Mouse (Mus musculus) T-helper 17 cell (primary cell): ENCODE results near the gene Tmem11.

Experiments
- in situ Hi-C, 2 experiments: fragments of 300-600 bp; cut with MboI, MseI; formaldehyde crosslinking; loops; 1 replicate in 1 of 2; 2 replicates in 1 of 2; pipeline ENCODE4 v1.15.1; 2025; ENCODE audit warnings: high pct_unique_total_duplicates in 2 of 2

The Tmem11 gene

GRCm38 (mm10) chr11:60878675-60879294, at the start of gene Tmem11:
TSS of gene Tmem11 (minus strand) at chr11:60879272.
- in situ Hi-C loops: loop anchor here (10.0 kb wide), 2 partner anchors 464 to 774 kb away; partner anchors contain the start of genes Atpaf2 (in 1 of the 2), Gid4 (in 1 of the 2) and Rai1 (in 1 of the 2)

GRCm38 (mm10) chr11:60927264-60927663, 48.2 kb upstream of the Tmem11 start:
- in situ Hi-C loops: no loop called here

- in situ Hi-C loops: no loop called here
These were observed 45.9 kb upstream of the Tmem11 start for GRCm38 (mm10) chr11:60924981-60925380.

- in situ Hi-C loops: no loop called here
These were observed 45.4 kb upstream of the Tmem11 start for GRCm38 (mm10) chr11:60924498-60924897.

- in situ Hi-C loops: no loop called here
These were observed 43.9 kb upstream of the Tmem11 start for GRCm38 (mm10) chr11:60922964-60923363.

- in situ Hi-C loops: no loop called here
These were observed 43.1 kb upstream of the Tmem11 start for GRCm38 (mm10) chr11:60922195-60922594.

GRCm38 (mm10) chr11:60920021-60920420, 40.9 kb upstream of the Tmem11 start:
- in situ Hi-C loops: no loop called here

- in situ Hi-C loops: no loop called here
These were observed 36.1 kb upstream of the Tmem11 start for GRCm38 (mm10) chr11:60915201-60915600.

- in situ Hi-C loops: no loop called here
These were observed 35.4 kb upstream of the Tmem11 start, which contains the start of gene Natd1 for GRCm38 (mm10) chr11:60914491-60914890. TSS of gene Natd1 (minus strand) at chr11:60914750.

GRCm38 (mm10) chr11:60913301-60914196, 34.5 kb upstream of the Tmem11 start:
- in situ Hi-C loops: no loop called here

- in situ Hi-C loops: no loop called here
These were observed 33.5 kb upstream of the Tmem11 start for GRCm38 (mm10) chr11:60912525-60912973.

- in situ Hi-C loops: no loop called here
These were observed 30.6 kb upstream of the Tmem11 start for GRCm38 (mm10) chr11:60909626-60910025.

GRCm38 (mm10) chr11:60908073-60908472, 29.0 kb upstream of the Tmem11 start:
- in situ Hi-C loops: no loop called here

GRCm38 (mm10) chr11:60906449-60906848, 27.4 kb upstream of the Tmem11 start:
- in situ Hi-C loops: no loop called here

GRCm38 (mm10) chr11:60905407-60906120, 26.5 kb upstream of the Tmem11 start:
- in situ Hi-C loops: no loop called here

GRCm38 (mm10) chr11:60903661-60904061, 24.6 kb upstream of the Tmem11 start:
- in situ Hi-C loops: no loop called here

GRCm38 (mm10) chr11:60902486-60902885, 23.4 kb upstream of the Tmem11 start:
- in situ Hi-C loops: no loop called here

- in situ Hi-C loops: no loop called here
These were observed 22.9 kb upstream of the Tmem11 start for GRCm38 (mm10) chr11:60902001-60902400.

- in situ Hi-C loops: loop anchor here in 1 of 2 experiments (10.0 kb wide), 1 partner anchor 1111 kb away; the partner anchor contains the start of gene Pld6
These were observed 16.8 kb upstream of the Tmem11 start for GRCm38 (mm10) chr11:60895915-60896314.

- in situ Hi-C loops: loop anchor here in 1 of 2 experiments (10.0 kb wide), 1 partner anchor 1106 kb away; the partner anchor contains the start of gene Pld6
These were observed 11.7 kb upstream of the Tmem11 start for GRCm38 (mm10) chr11:60890744-60891143.

- in situ Hi-C loops: loop anchor here in 1 of 2 experiments (10.0 kb wide), 1 partner anchor 1105 kb away; the partner anchor contains the start of gene Pld6
These were observed 11.2 kb upstream of the Tmem11 start for GRCm38 (mm10) chr11:60890286-60890685.
